Mouse (Mus musculus) myocyte (in vitro differentiated cells): ENCODE data around the gene Mmp24. TPM values are rescaled to one million over a fixed set of nuclear protein-coding genes. Genes with fewer than 3 reads are reported as not detected.

ENCODE experiments used
- H3K27me3 ChIP-seq: one replicate; pipeline ENCODE4 v1.6.1; 2011; ENCODE audit not compliant: control insufficient read depth, insufficient read depth, insufficient read length
- H3K36me3 ChIP-seq: one replicate; pipeline ENCODE4 v1.6.1; 2011; ENCODE audit not compliant: control insufficient read depth, insufficient read depth
- H3K4me2 ChIP-seq: one replicate; pipeline ENCODE4 v1.6.1; 2011; ENCODE audit warnings: low read depth, control low read depth
- H3K4me3 ChIP-seq: one replicate; pipeline ENCODE4 v1.5.1; 2011; ENCODE audit warnings: mild to moderate bottlenecking, control low read depth, moderate library complexity
- H3K79me2 ChIP-seq: one replicate; pipeline ENCODE4 v1.6.1; 2011; ENCODE audit not compliant: control insufficient read depth, insufficient read depth
- H3ac ChIP-seq: one replicate; pipeline ENCODE4 v1.6.1; 2011; ENCODE audit not compliant: control insufficient read depth, insufficient read length
- CEBPB ChIP-seq: IDR thresholded peaks from 2 replicates; pipeline ENCODE4 v1.6.1; 2011; ENCODE audit warnings: mild to moderate bottlenecking, moderate library complexity; ENCODE audit not compliant: poor library complexity, insufficient read depth, severe bottlenecking
- E2F4 ChIP-seq: IDR thresholded peaks from one replicate; pipeline ENCODE4 v1.6.1; 2011; ENCODE audit warnings: mild to moderate bottlenecking, control low read depth, moderate library complexity; ENCODE audit not compliant: insufficient read depth
- MAX ChIP-seq: IDR thresholded peaks from one replicate; pipeline ENCODE4 v1.6.1; 2011; ENCODE audit warnings: low read depth, mild to moderate bottlenecking, control low read depth
- MYOD1 ChIP-seq, 3 experiments: IDR thresholded peaks; one replicate each; pipeline ENCODE4 v1.6.1; 2011; ENCODE audit warnings: control low read depth in 2 of 3, low read depth in 2 of 3, mild to moderate bottlenecking in 2 of 3, moderate library complexity in 1 of 3; ENCODE audit not compliant: insufficient read length in 2 of 3, control insufficient read depth in 1 of 3
- MYOG ChIP-seq, 3 experiments: IDR thresholded peaks; one replicate each; pipeline ENCODE4 v1.6.1; 2011; ENCODE audit warnings: control low read depth in 2 of 3, low read depth in 2 of 3, mild to moderate bottlenecking in 2 of 3; ENCODE audit not compliant: insufficient read length in 2 of 3, control insufficient read depth in 1 of 3, insufficient read depth in 1 of 3
- POLR2A ChIP-seq: IDR thresholded peaks from one replicate; pipeline ENCODE4 v1.6.1; 2011; ENCODE audit warnings: low read depth, mild to moderate bottlenecking, control low read depth, moderate library complexity; ENCODE audit not compliant: insufficient read length
- POLR2AphosphoS2 ChIP-seq: IDR thresholded peaks from one replicate; pipeline ENCODE4 v1.6.1; 2011; ENCODE audit warnings: low read depth, control low read depth; ENCODE audit not compliant: insufficient read length
- REST ChIP-seq: IDR thresholded peaks from one replicate; pipeline ENCODE4 v1.6.1; 2011; ENCODE audit warnings: mild to moderate bottlenecking, control low read depth, moderate library complexity; ENCODE audit not compliant: insufficient read depth, insufficient read length
- SRF ChIP-seq: IDR thresholded peaks from one replicate; pipeline ENCODE4 v1.6.1; 2011; ENCODE audit warnings: low read depth; ENCODE audit not compliant: control insufficient read depth, insufficient read length
- TCF12 ChIP-seq: IDR thresholded peaks from one replicate; pipeline ENCODE4 v1.6.1; 2011; ENCODE audit warnings: mild to moderate bottlenecking, control low read depth; ENCODE audit not compliant: poor library complexity, insufficient read depth, severe bottlenecking
- TCF3 ChIP-seq: IDR thresholded peaks from one replicate; pipeline ENCODE4 v1.6.1; 2011; ENCODE audit warnings: low read depth, control low read depth; ENCODE audit not compliant: insufficient read length
- USF1 ChIP-seq: IDR thresholded peaks from one replicate; pipeline ENCODE4 v1.6.1; 2011; ENCODE audit warnings: low read depth, mild to moderate bottlenecking, control low read depth, moderate library complexity
- polyA plus RNA-seq: library from polyadenylated mRNA; unstranded; fragments of >200 nt; fragmentation: generic; extraction: Trizol; gene quantifications from one replicate; pipeline ENCODE4 v1.2.1, GENCODE M21; 2012; ENCODE audit warnings: missing spikeins

The Mmp24 gene
- polyA plus RNA-seq, 1 experiment: 0.02 TPM

- Histone ChIP-seq H3ac (no peak overlapping the region), H3K79me2 (no peaks in the 10 kb centered on the region), H3K36me3 (no peaks in the 10 kb centered on the region), H3K4me2 (peak overlapping the region; percentile 6), H3K27me3 (peaks cover 68% of the 10 kb centered on the region), H3K4me3 (no peak overlapping the region)
- peak; percentile 96 for TF ChIP-seq REST
- TF ChIP-seq MYOG (IDR thresholded peaks at IDR 0.05; ENCODE audit: control insufficient read depth in 1 of 3, insufficient read depth in 1 of 3, insufficient read length in 2 of 3, low read depth in 2 of 3): peak in 1 of 3 experiments; percentile 27
- TF ChIP-seq POLR2AphosphoS2: no peak
These were observed 632 bp downstream of the Mmp24 start for GRCm38 (mm10) chr2:155775685-155776263.

GRCm38 (mm10) chr2:155776824-155777687 lies 1.9 kb downstream of the Mmp24 start:
- H3K79me2 ChIP-seq: no peaks in the 10 kb centered on the region
- no peak overlapping the region for H3K4me3 ChIP-seq
- H3K36me3 ChIP-seq: no peaks in the 10 kb centered on the region
- H3K27me3 ChIP-seq: peaks cover 79% of the 10 kb centered on the region
- H3ac ChIP-seq: no peak overlapping the region
- no peak overlapping the region for H3K4me2 ChIP-seq
- TF ChIP-seq TCF3 (no peak), MYOD1 (IDR thresholded peaks at IDR 0.05; ENCODE audit: control insufficient read depth in 1 of 3, insufficient read length in 2 of 3, low read depth in 2 of 3) (no peak), E2F4 (no peak), MYOG (IDR thresholded peaks at IDR 0.05; ENCODE audit: control insufficient read depth in 1 of 3, insufficient read depth in 1 of 3, insufficient read length in 2 of 3, low read depth in 2 of 3) (no peak), CEBPB (no peak), MAX (no peak), POLR2AphosphoS2 (no peak), REST (no peak), SRF (no peak), TCF12 (no peak), POLR2A (no peak), USF1 (no peak)

GRCm38 (mm10) chr2:155777688-155777985 lies 2.5 kb downstream of the Mmp24 start:
- no peaks in the 10 kb centered on the region for H3K79me2 ChIP-seq
- H3K4me2 ChIP-seq: no peak overlapping the region
- no peak overlapping the region for H3K4me3 ChIP-seq
- H3ac ChIP-seq: no peak overlapping the region
- peaks cover 81% of the 10 kb centered on the region for H3K27me3 ChIP-seq
- TF ChIP-seq POLR2AphosphoS2 (no peak), POLR2A (no peak), E2F4 (no peak), TCF12 (no peak), USF1 (no peak), MYOD1 (IDR thresholded peaks at IDR 0.05; ENCODE audit: control insufficient read depth in 1 of 3, insufficient read length in 2 of 3, low read depth in 2 of 3) (no peak), SRF (no peak), REST (no peak), MAX (no peak), TCF3 (no peak), CEBPB (no peak), MYOG (IDR thresholded peaks at IDR 0.05; ENCODE audit: control insufficient read depth in 1 of 3, insufficient read depth in 1 of 3, insufficient read length in 2 of 3, low read depth in 2 of 3) (no peak)
- no peaks in the 10 kb centered on the region for H3K36me3 ChIP-seq

GRCm38 (mm10) chr2:155778004-155778403 lies 2.9 kb downstream of the Mmp24 start:
- H3K4me3 ChIP-seq: no peak overlapping the region
- no peak overlapping the region for H3ac ChIP-seq
- H3K27me3 ChIP-seq: peaks cover 82% of the 10 kb centered on the region
- H3K36me3 ChIP-seq: no peaks in the 10 kb centered on the region
- H3K4me2 ChIP-seq: no peak overlapping the region
- H3K79me2 ChIP-seq: no peaks in the 10 kb centered on the region
- TF ChIP-seq POLR2AphosphoS2 (no peak), TCF3 (no peak), USF1 (no peak), MYOD1 (IDR thresholded peaks at IDR 0.05; ENCODE audit: control insufficient read depth in 1 of 3, insufficient read length in 2 of 3, low read depth in 2 of 3) (no peak), CEBPB (no peak), MYOG (IDR thresholded peaks at IDR 0.05; ENCODE audit: control insufficient read depth in 1 of 3, insufficient read depth in 1 of 3, insufficient read length in 2 of 3, low read depth in 2 of 3) (no peak), POLR2A (no peak), SRF (no peak), REST (no peak), MAX (no peak), TCF12 (no peak), E2F4 (no peak)

GRCm38 (mm10) chr2:155779066-155779465 lies 3.9 kb downstream of the Mmp24 start:
- no peaks in the 10 kb centered on the region for H3K79me2 ChIP-seq
- no peak for TF ChIP-seq MYOG (IDR thresholded peaks at IDR 0.05; ENCODE audit: control insufficient read depth in 1 of 3, insufficient read depth in 1 of 3, insufficient read length in 2 of 3, low read depth in 2 of 3)
- TF ChIP-seq POLR2A: no peak
- TF ChIP-seq TCF3: no peak
- TF ChIP-seq E2F4: no peak
- TF ChIP-seq REST: no peak
- H3K36me3 ChIP-seq: no peaks in the 10 kb centered on the region
- H3K4me2 ChIP-seq: no peak overlapping the region
- H3K27me3 ChIP-seq: peaks cover 71% of the 10 kb centered on the region
- H3ac ChIP-seq: no peak overlapping the region
- no peak overlapping the region for H3K4me3 ChIP-seq
